ENCODE assay signal across 9 mouse cellular contexts in genomic region chr8:13644155-13644554, GRCm38 (mm10). TPM values are rescaled to one million over a fixed set of nuclear protein-coding genes. Genes with fewer than 3 reads are reported as not detected.
DNase-seq lines count a peak whose midpoint lies in the region; ATAC-seq and TF ChIP-seq lines count a peak whose summit lies in the region.
"Had no signal": no experiment of that assay in that cellular context is flagged by ENCODE, and none has a peak within 500 bp of the region (broad histone marks: within the 10 kb centered on the region; RNA-seq: fewer than 3 reads in every experiment).

No protein-coding gene starts in this region.

- DNase-seq in adrenal gland, postnatal 14 days: peak; percentile 67
- no peak for DNase-seq in adrenal gland, adult 8-10 months
- DNase-seq in 3134 (ENCODE audit: extremely low read depth, insufficient read length, low spot score): peak; percentile 69
- DNase-seq in heart, postnatal 14 days: peak; percentile 57 to 58
- DNase-seq in thymus, adult 18-20 months: no peak

- 7% methylated on average over 6 of the region's 6 CpGs for WGBS in embryonic facial prominence, embryonic 15.5 days
- WGBS in limb, embryonic 13.5 days: 4% methylated on average over 6 of the region's 6 CpGs
- WGBS in olfactory bulb, adult 2 months: 4% methylated on average over 6 of the region's 6 CpGs

- no peaks in the 10 kb centered on the region for H3K36me3 ChIP-seq in embryonic facial prominence, embryonic 15.5 days
- H3K36me3 ChIP-seq in limb, embryonic 13.5 days: no peaks in the 10 kb centered on the region
- H3K36me3 ChIP-seq: neural tube, embryonic 12.5 days had no signal

- peaks cover 60% of the 10 kb centered on the region for H3K4me1 ChIP-seq in embryonic facial prominence, embryonic 15.5 days
- peaks cover 58% of the 10 kb centered on the region for H3K4me1 ChIP-seq in limb, embryonic 13.5 days
- H3K4me1 ChIP-seq in olfactory bulb, adult 2 months (ENCODE audit: control insufficient read depth, insufficient read depth, low read length): peaks cover 71% of the 10 kb centered on the region

- intact Hi-C loops in heart, postnatal 14 days (cut with DNase I): loop anchor here (5.0 kb wide), 1 partner anchor 33 kb away; the partner anchor contains the start of gene Rasa3

- H3K9ac ChIP-seq in embryonic facial prominence, embryonic 15.5 days: no peak overlapping the region
- peak overlapping the region; percentile 35; the same call in 1 of the 2 replicates for H3K9ac ChIP-seq in limb, embryonic 13.5 days
- H3K9ac ChIP-seq: neural tube, embryonic 12.5 days had no signal

- no peaks in the 10 kb centered on the region for H3K27me3 ChIP-seq in embryonic facial prominence, embryonic 15.5 days
- H3K27me3 ChIP-seq in limb, embryonic 13.5 days: no peaks in the 10 kb centered on the region
- H3K27me3 ChIP-seq: neural tube, embryonic 12.5 days had no signal

- TF ChIP-seq POLR2A in olfactory bulb, adult 2 months (IDR thresholded peaks at IDR 0.05; ENCODE audit: insufficient read depth, low read depth, low read length): no peak

- TF ChIP-seq CTCF in olfactory bulb, adult 2 months (IDR thresholded peaks at IDR 0.05; ENCODE audit: insufficient read depth, low read depth, low read length): no peak

- no peak for ATAC-seq in embryonic facial prominence, embryonic 15.5 days (ENCODE audit: insufficient number of reproducible peaks, low FRiP score, low TSS enrichment, low read depth)
- no peak for ATAC-seq in limb, embryonic 13.5 days (ENCODE audit: low FRiP score, low read depth)

- no peak overlapping the region for H3K4me2 ChIP-seq in embryonic facial prominence, embryonic 15.5 days (replicated peaks)
- H3K4me2 ChIP-seq in limb, embryonic 13.5 days (replicated peaks): peak overlapping the region; percentile 11
- H3K4me2 ChIP-seq: neural tube, embryonic 12.5 days had no signal

- no peak overlapping the region for H3K4me3 ChIP-seq in embryonic facial prominence, embryonic 15.5 days (replicated peaks)
- no peak overlapping the region for H3K4me3 ChIP-seq in limb, embryonic 13.5 days
- H3K4me3 ChIP-seq in olfactory bulb, adult 2 months (ENCODE audit: insufficient read depth, low read depth, low read length): no peak overlapping the region
- H3K4me3 ChIP-seq: neural tube, embryonic 12.5 days had no signal

- H3K27ac ChIP-seq in embryonic facial prominence, embryonic 15.5 days (replicated peaks): peak overlapping the region; percentile 80
- peak overlapping the region; percentile 40 for H3K27ac ChIP-seq in limb, embryonic 13.5 days
- peak overlapping the region; percentile 72 for H3K27ac ChIP-seq in olfactory bulb, adult 2 months (ENCODE audit: insufficient read depth, low read depth, low read length)
- H3K27ac ChIP-seq: neural tube, embryonic 12.5 days had no signal

- H3K9me3 ChIP-seq in embryonic facial prominence, embryonic 15.5 days (replicated peaks): no peaks in the 10 kb centered on the region
- H3K9me3 ChIP-seq in limb, embryonic 13.5 days: no peaks in the 10 kb centered on the region
- H3K9me3 ChIP-seq: neural tube, embryonic 12.5 days had no signal

RNA-seq across cellular contexts. Expression of gene Rasa3, which starts 33.2 kb away (rescaled TPM):
- total RNA-seq in adrenal gland, postnatal 14 days (2021): 29.4 and 39.3 TPM in 2 replicates
- 10 to 100 TPM; 27.8 to 46.6 (median 33.1) TPM for total RNA-seq in adrenal gland, adult 8-10 months (2022)
- 36.0 and 37.4 TPM in 2 replicates for polyA plus RNA-seq in embryonic facial prominence, embryonic 15.5 days (2015; fragmentation: Nextera tagmentation; extraction: Ambion mirVana)
- total RNA-seq in heart, postnatal 14 days (2021): 10 to 100 TPM; 22.2 to 22.6 TPM
- 20.5 and 25.3 TPM in 2 replicates for polyA plus RNA-seq in limb, embryonic 13.5 days (2015; fragmentation: Nextera tagmentation; extraction: Ambion mirVana)
- polyA plus RNA-seq in olfactory bulb, adult 2 months (2012; ENCODE audit: insufficient read depth, insufficient read length, low replicate concordance, missing spikeins): not detected in 2 replicates

Comparison
In these comparisons a context has a peak if more than half of its experiments do, and no peak if none do; other contexts are left out.
1. DNase-seq: peak in adrenal gland, postnatal 14 days (single experiment), 3134 (single experiment) and heart, postnatal 14 days (2 of 2); none in adrenal gland, adult 8-10 months (single experiment) and thymus, adult 18-20 months (0 of 2).
2. Peak in every context shown above with its lines, with median percentiles within 50 percentile points of each other: H3K27ac ChIP-seq.